ENCODE assay signal across 22 mouse cellular contexts in the genomic region with DNA sequence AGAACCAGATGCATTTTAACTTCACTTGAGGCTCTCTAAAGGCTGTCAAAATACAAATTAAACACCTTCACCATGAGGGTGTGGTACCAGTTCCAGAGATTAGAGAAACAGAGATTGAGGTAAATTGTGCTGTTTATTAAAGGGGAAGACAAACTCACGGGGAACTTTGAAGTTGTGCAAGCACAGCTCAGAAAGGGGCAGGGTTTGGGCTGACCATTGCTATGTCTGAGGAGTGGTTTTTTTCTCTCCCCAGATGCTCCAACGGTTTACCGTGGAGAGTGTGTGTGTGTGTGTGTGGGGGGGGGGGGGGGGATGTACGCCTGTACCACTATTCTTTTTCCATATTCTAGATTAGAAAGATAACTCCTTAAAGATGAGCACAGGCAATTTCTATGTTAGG. TPM values are rescaled to one million over a fixed set of nuclear protein-coding genes. Genes with fewer than 3 reads are reported as not detected.
"Had no signal": no experiment of that assay in that cellular context is flagged by ENCODE, and none has a peak within 500 bp of the region (broad histone marks: within the 10 kb centered on the region; RNA-seq: fewer than 3 reads in every experiment).

No protein-coding gene starts in this region.

- H3K27me3 ChIP-seq: liver, embryonic 13.5 days; liver, embryonic 15.5 days; lung, embryonic 15.5 days; megakaryocyte, embryonic 14.5 days; midbrain, embryonic 13.5 days; midbrain, embryonic 15.5 days; neural tube, embryonic 13.5 days; neural tube, embryonic 15.5 days; stomach, embryonic 15.5 days had no signal

- DNase-seq: liver, embryonic 13.5 days; liver, postnatal 0 days; lung, adult 2 months; lung, postnatal 14 days; lung, postnatal 36 days; right cerebral cortex, postnatal 14 days; thymus, adult 18-20 months; thymus, postnatal 14 days; thymus, postnatal 36 days had no signal

- H3K4me3 ChIP-seq: liver, embryonic 13.5 days; liver, embryonic 15.5 days; lung, embryonic 15.5 days; megakaryocyte, embryonic 14.5 days; midbrain, embryonic 13.5 days; midbrain, embryonic 15.5 days; myocyte; neural tube, embryonic 13.5 days; neural tube, embryonic 15.5 days; stomach, embryonic 15.5 days had no signal

- H3K36me3 ChIP-seq: liver, embryonic 13.5 days; liver, embryonic 15.5 days; lung, embryonic 15.5 days; midbrain, embryonic 13.5 days; midbrain, embryonic 15.5 days; neural tube, embryonic 13.5 days; neural tube, embryonic 15.5 days; stomach, embryonic 15.5 days had no signal

- H3K4me1 ChIP-seq: liver, embryonic 15.5 days; megakaryocyte, embryonic 14.5 days had no signal

- H3K4me2 ChIP-seq: liver, embryonic 13.5 days; liver, embryonic 15.5 days; lung, embryonic 15.5 days; midbrain, embryonic 11.5 days; midbrain, embryonic 15.5 days; neural tube, embryonic 13.5 days; neural tube, embryonic 15.5 days; stomach, embryonic 15.5 days had no signal

- H3K9me3 ChIP-seq: liver, embryonic 13.5 days; liver, embryonic 15.5 days; lung, embryonic 15.5 days; megakaryocyte, embryonic 14.5 days; midbrain, embryonic 13.5 days; midbrain, embryonic 15.5 days; neural tube, embryonic 13.5 days; neural tube, embryonic 15.5 days; stomach, embryonic 15.5 days had no signal

- ATAC-seq: liver, postnatal 0 days; midbrain, embryonic 13.5 days; midbrain, embryonic 15.5 days had no signal

- H3K9ac ChIP-seq: liver, embryonic 13.5 days; liver, embryonic 15.5 days; liver, postnatal 0 days; lung, embryonic 15.5 days; midbrain, embryonic 13.5 days; midbrain, embryonic 15.5 days; neural tube, embryonic 13.5 days; neural tube, embryonic 15.5 days; stomach, embryonic 15.5 days had no signal

- H3K27ac ChIP-seq: liver, embryonic 13.5 days; liver, embryonic 15.5 days; lung, embryonic 15.5 days; macrophage; midbrain, embryonic 13.5 days; midbrain, embryonic 15.5 days; neural tube, embryonic 13.5 days; neural tube, embryonic 15.5 days; stomach, embryonic 15.5 days had no signal

RNA-seq across cellular contexts. Expression of gene Ifnk, which starts 31.7 kb away (rescaled TPM):
- total RNA-seq: midbrain, postnatal 0 days had no signal
- polyA plus RNA-seq: lung, adult 2 months; macrophage; midbrain, embryonic 13.5 days; midbrain, embryonic 15.5 days; midbrain, postnatal 0 days; myocyte; neural tube, embryonic 13.5 days; neural tube, embryonic 15.5 days; spleen, adult 2 months had no signal
